Mouse (Mus musculus) spleen, postnatal 10 days (tissue): ENCODE results near the gene Serpina3i.
"Not testable (repeated sequence)": the region's sequence is repeated elsewhere in the genome, so short reads cannot be mapped to it uniquely, and the experiment has no call there.

Source experiments
- DNase-seq, 2 experiments: peaks; one replicate each; pipeline ENCODE4 v3.0.0; 2021 to 2022; ENCODE audit warnings: low spot score in 2 of 2

Serpina3i gene

GRCm38 (mm10) chr12:104262863-104263262 is at the start of gene Serpina3i:
Serpina3i (plus strand) TSS chr12:104263122.
- DNase-seq, result no peak

GRCm38 (mm10) chr12:104213689-104214444 is 49.1 kb upstream of the Serpina3i start:
- DNase-seq, result no peak

GRCm38 (mm10) chr12:104214445-104214753 is 48.5 kb upstream of the Serpina3i start, which contains the start of gene Serpina3f:
Serpina3f (plus strand) TSS chr12:104214544.
- no peak for DNase-seq

GRCm38 (mm10) chr12:104215249-104215648 is 47.7 kb upstream of the Serpina3i start:
- no peak for DNase-seq

- DNase-seq, result no peak
Observed at GRCm38 (mm10) chr12:104221616-104222015, 41.3 kb upstream of the Serpina3i start.

GRCm38 (mm10) chr12:104223690-104224089 is 39.2 kb upstream of the Serpina3i start:
- DNase-seq, result no peak

- no peak for DNase-seq
Observed at GRCm38 (mm10) chr12:104224598-104225300, 38.2 kb upstream of the Serpina3i start.

GRCm38 (mm10) chr12:104230762-104231161 is 32.2 kb upstream of the Serpina3i start:
- no peak for DNase-seq

- no peak for DNase-seq
Observed at GRCm38 (mm10) chr12:104235915-104236314, 27.0 kb upstream of the Serpina3i start, which contains the start of gene Serpina3g. Serpina3g (plus strand) TSS chr12:104236245.

- DNase-seq, result not testable (repeated sequence)
Observed at GRCm38 (mm10) chr12:104238048-104238447, 24.9 kb upstream of the Serpina3i start.

GRCm38 (mm10) chr12:104243307-104243706 is 19.6 kb upstream of the Serpina3i start:
- DNase-seq, result no peak

GRCm38 (mm10) chr12:104245092-104245491 is 17.8 kb upstream of the Serpina3i start:
- DNase-seq, result no peak

GRCm38 (mm10) chr12:104245595-104245994 is 17.3 kb upstream of the Serpina3i start:
- no peak for DNase-seq

GRCm38 (mm10) chr12:104247553-104248002 is 15.3 kb upstream of the Serpina3i start:
- no peak for DNase-seq

- no peak for DNase-seq
Observed at GRCm38 (mm10) chr12:104248231-104248630, 14.7 kb upstream of the Serpina3i start.

GRCm38 (mm10) chr12:104261041-104261440 is 1.9 kb upstream of the Serpina3i start:
- DNase-seq, result no peak

- DNase-seq, result no peak
Observed at GRCm38 (mm10) chr12:104266374-104266773, 3.5 kb downstream of the Serpina3i start.

GRCm38 (mm10) chr12:104278216-104279055 is 15.5 kb downstream of the Serpina3i start:
- no peak for DNase-seq

GRCm38 (mm10) chr12:104279056-104279435 is 16.1 kb downstream of the Serpina3i start:
- no peak for DNase-seq

- DNase-seq, result no peak
Observed at GRCm38 (mm10) chr12:104283380-104283779, 20.5 kb downstream of the Serpina3i start.

GRCm38 (mm10) chr12:104288336-104288735 is 25.4 kb downstream of the Serpina3i start:
- DNase-seq, result no peak

- DNase-seq, result no peak
Observed at GRCm38 (mm10) chr12:104289872-104290271, 26.9 kb downstream of the Serpina3i start.
